Mouse (Mus musculus) kidney, adult 2 months (tissue): ENCODE measurements around the gene Fhod1. TPM values are rescaled to one million over a fixed set of nuclear protein-coding genes. Genes with fewer than 3 reads are reported as not detected.

ENCODE experiments used
- DNase-seq: peaks from one replicate; pipeline ENCODE4 v3.0.0; 2021
- H3K27ac ChIP-seq: fragments of 200-500 bp; 2 replicates; pipeline ENCODE4 v1.5.1; 2012; ENCODE audit warnings: low read depth, low read length, control low read depth, inconsistent platforms; ENCODE audit not compliant: insufficient read depth
- H3K27me3 ChIP-seq: fragments of 200-500 bp; replicated peaks from 2 replicates; pipeline ENCODE4 v1.6.1; 2012; ENCODE audit warnings: mild to moderate bottlenecking, moderate library complexity, low read length, inconsistent platforms; ENCODE audit not compliant: control insufficient read depth, insufficient read depth
- H3K36me3 ChIP-seq: fragments of 200-500 bp; 2 replicates; pipeline ENCODE4 v1.6.1; 2012; ENCODE audit warnings: mild to moderate bottlenecking, moderate library complexity, low read length, inconsistent platforms; ENCODE audit not compliant: control insufficient read depth, insufficient read depth
- H3K4me1 ChIP-seq: fragments of 200-500 bp; 2 replicates; pipeline ENCODE4 v1.6.1; 2011; ENCODE audit warnings: low read length; ENCODE audit not compliant: control insufficient read depth, insufficient read depth
- H3K4me3 ChIP-seq: fragments of 200-500 bp; 2 replicates; pipeline ENCODE4 v1.5.1; 2011; ENCODE audit warnings: mild to moderate bottlenecking, low read depth, low read length, control low read depth; ENCODE audit not compliant: insufficient read depth
- CTCF ChIP-seq: fragments of 200-500 bp; conservative IDR thresholded peaks from 2 replicates; pipeline ENCODE4 v1.5.1; 2011; ENCODE audit warnings: low read depth, mild to moderate bottlenecking, control low read depth, low read length, moderate library complexity, mixed read lengths; ENCODE audit not compliant: insufficient read depth, insufficient read length
- POLR2A ChIP-seq: fragments of 200-500 bp; IDR thresholded peaks from one replicate; pipeline ENCODE4 v1.6.1; 2011; ENCODE audit warnings: low read depth, low read length, control low read depth
- WGBS: fragments of 180-500 bp; shearing (Covaris S2); methylation state at CpG from one replicate; pipeline ENCODE4 v1.1.7; 2018; 5-methylcytosine and 5-hydroxymethylcytosine counted together
- polyA plus RNA-seq: library from polyadenylated mRNA; depleted of rRNA; stranded (reverse); fragments of >200 nt; gene quantifications from 2 replicates; pipeline ENCODE4 v1.2.3, GENCODE M21; 2012; rRNA removed

The Fhod1 gene
- 18.2 and 20.0 TPM in 2 replicates for polyA plus RNA-seq

- no peaks in the 10 kb centered on the region; the same call in 1 of the 2 replicates for H3K4me1 ChIP-seq
- peak within 1 kb of the TSS; percentile 73 for H3K27ac ChIP-seq
- no peaks in the 10 kb centered on the region for H3K27me3 ChIP-seq
- H3K4me3 ChIP-seq, result peak within 1 kb of the TSS; percentile 85
- under 1% methylated on average over 53 of the region's 53 CpGs for whole genome bisulfite sequencing
- H3K36me3 ChIP-seq, result no peaks in the 10 kb centered on the region
- peak; percentile 69 for TF ChIP-seq POLR2A
- TF ChIP-seq CTCF, result no peak
- peak; percentile 99 for DNase-seq
Observed at GRCm38 (mm10) chr8:105347428-105348221, at the start of gene Fhod1. TSS of gene Fhod1 (minus strand) at chr8:105347953.

GRCm38 (mm10) chr8:105393915-105394314, 46.2 kb upstream of the Fhod1 start:
- Histone ChIP-seq H3K27ac (no peak overlapping the region), H3K36me3 (no peaks in the 10 kb centered on the region), H3K27me3 (no peaks in the 10 kb centered on the region), H3K4me3 (no peak overlapping the region), H3K4me1 (no peaks in the 10 kb centered on the region)
- DNase-seq, result no peak
- 84% methylated on average over 7 of the region's 7 CpGs for WGBS
- no peak for TF ChIP-seq CTCF
- TF ChIP-seq POLR2A, result no peak

GRCm38 (mm10) chr8:105393089-105393787, 45.5 kb upstream of the Fhod1 start:
- TF ChIP-seq POLR2A, result no peak
- TF ChIP-seq CTCF, result no peak
- no peaks in the 10 kb centered on the region for H3K36me3 ChIP-seq
- H3K27ac ChIP-seq, result no peak overlapping the region
- H3K4me1 ChIP-seq, result no peaks in the 10 kb centered on the region
- no peaks in the 10 kb centered on the region for H3K27me3 ChIP-seq
- no peak for DNase-seq
- H3K4me3 ChIP-seq, result no peak overlapping the region
- 81% methylated on average over 12 of the region's 12 CpGs for WGBS

GRCm38 (mm10) chr8:105389096-105389495, 41.3 kb upstream of the Fhod1 start:
- no peak for TF ChIP-seq POLR2A
- TF ChIP-seq CTCF, result no peak
- 53% methylated on average over 6 of the region's 6 CpGs for WGBS
- no peak overlapping the region for H3K27ac ChIP-seq

GRCm38 (mm10) chr8:105387151-105387550, 39.4 kb upstream of the Fhod1 start:
- no peak for TF ChIP-seq POLR2A
- TF ChIP-seq CTCF, result no peak
- no peaks in the 10 kb centered on the region for H3K27me3 ChIP-seq
- 37% methylated on average over 1 of the region's 1 CpGs for WGBS
- peak; percentile 76 for DNase-seq
- H3K36me3 ChIP-seq, result no peaks in the 10 kb centered on the region
- no peaks in the 10 kb centered on the region for H3K4me1 ChIP-seq
- H3K4me3 ChIP-seq, result no peak overlapping the region
- no peak overlapping the region for H3K27ac ChIP-seq

More at GRCm38 (mm10) chr8:105389096-105389495, 41.3 kb upstream of the Fhod1 start:
- no peaks in the 10 kb centered on the region for H3K36me3 ChIP-seq
- H3K4me3 ChIP-seq, result no peak overlapping the region
- no peaks in the 10 kb centered on the region for H3K4me1 ChIP-seq
- peak; percentile 30 for DNase-seq
- no peaks in the 10 kb centered on the region for H3K27me3 ChIP-seq

GRCm38 (mm10) chr8:105384070-105384469, 36.3 kb upstream of the Fhod1 start:
- Histone ChIP-seq H3K36me3 (no peaks in the 10 kb centered on the region), H3K4me1 (no peaks in the 10 kb centered on the region), H3K27me3 (no peaks in the 10 kb centered on the region), H3K4me3 (no peak overlapping the region), H3K27ac (no peak overlapping the region)
- DNase-seq, result no peak
- 99% methylated on average over 2 of the region's 2 CpGs for WGBS
- TF ChIP-seq POLR2A (no peak), CTCF (0 out of 2 replicates have a peak, but pooled peaks have one; percentile 6)

- 92% methylated on average over 12 of the region's 12 CpGs for WGBS
- H3K4me3 ChIP-seq, result no peak overlapping the region
Observed at GRCm38 (mm10) chr8:105380308-105380707, 32.6 kb upstream of the Fhod1 start.

More at GRCm38 (mm10) chr8:105380308-105380707, 32.6 kb upstream of the Fhod1 start:
- H3K36me3 ChIP-seq, result no peaks in the 10 kb centered on the region
- TF ChIP-seq POLR2A (no peak), CTCF (no peak)
- H3K27me3 ChIP-seq, result no peaks in the 10 kb centered on the region
- no peaks in the 10 kb centered on the region for H3K4me1 ChIP-seq
- H3K27ac ChIP-seq, result no peak overlapping the region
- no peak for DNase-seq
